Mouse (Mus musculus): ENCODE measurements around the gene Mb. TPM values are rescaled to one million over a fixed set of nuclear protein-coding genes. Genes with fewer than 3 reads are reported as not detected.

Gene Mb
- polyA plus RNA-seq, 1 experiment from 2014 or later = 0.35 TPM

GRCm38 (mm10) chr15:77020136-77020535 is 30.3 kb downstream of the Mb start:
- no peak for DNase-seq (ENCODE audit: low spot score)
- no peak overlapping the region for H3K27ac ChIP-seq (ENCODE audit: low read depth)
- 87% methylated on average over 4 of the region's 4 CpGs for whole genome bisulfite sequencing
- 0 out of 2 replicates have a peak, but pooled peaks cover 2% of the 10 kb centered on the region for H3K4me1 ChIP-seq (replicated peaks; ENCODE audit: control insufficient read depth, insufficient read depth, low read length)
- H3K9me3 ChIP-seq (ENCODE audit: control insufficient read depth, low read length) = no peaks in the 10 kb centered on the region
- no peak for ATAC-seq (replicated peaks; ENCODE audit: low FRiP score, low TSS enrichment, low read depth)
- H3K9ac ChIP-seq (ENCODE audit: low read length) = no peak overlapping the region
- no peak overlapping the region for H3K4me3 ChIP-seq (ENCODE audit: low read depth, low read length)
- H3K4me2 ChIP-seq (ENCODE audit: low read length) = no peak overlapping the region
- no peaks in the 10 kb centered on the region for H3K27me3 ChIP-seq (replicated peaks; ENCODE audit: control insufficient read depth, insufficient read depth, low read length)
- no peaks in the 10 kb centered on the region for H3K36me3 ChIP-seq (ENCODE audit: control insufficient read depth, insufficient read depth, low read length)

- Histone ChIP-seq H3K36me3 (ENCODE audit: control insufficient read depth, insufficient read depth, low read length) (no peaks in the 10 kb centered on the region), H3K27ac (ENCODE audit: low read depth) (no peak overlapping the region), H3K27me3 (replicated peaks; ENCODE audit: control insufficient read depth, insufficient read depth, low read length) (no peaks in the 10 kb centered on the region), H3K4me1 (replicated peaks; ENCODE audit: control insufficient read depth, insufficient read depth, low read length) (peaks cover 8% of the 10 kb centered on the region), H3K4me2 (ENCODE audit: low read length) (no peak overlapping the region), H3K9me3 (ENCODE audit: control insufficient read depth, low read length) (no peaks in the 10 kb centered on the region), H3K9ac (ENCODE audit: low read length) (no peak overlapping the region), H3K4me3 (ENCODE audit: low read depth, low read length) (no peak overlapping the region)
- WGBS = 81% methylated on average over 7 of the region's 7 CpGs
- ATAC-seq (replicated peaks; ENCODE audit: low FRiP score, low TSS enrichment, low read depth) (no peak), DNase-seq (ENCODE audit: low spot score) (no peak)
Observed at GRCm38 (mm10) chr15:77019533-77019932, 30.9 kb downstream of the Mb start.

- H3K9me3 ChIP-seq (ENCODE audit: control insufficient read depth, low read length) = no peaks in the 10 kb centered on the region
- no peak overlapping the region for H3K9ac ChIP-seq (ENCODE audit: low read length)
- no peak overlapping the region for H3K4me2 ChIP-seq (ENCODE audit: low read length)
- H3K27me3 ChIP-seq (replicated peaks; ENCODE audit: control insufficient read depth, insufficient read depth, low read length) = no peaks in the 10 kb centered on the region
- H3K36me3 ChIP-seq (ENCODE audit: control insufficient read depth, insufficient read depth, low read length) = no peaks in the 10 kb centered on the region
- DNase-seq (ENCODE audit: low spot score) = no peak
- no peak overlapping the region for H3K27ac ChIP-seq (ENCODE audit: low read depth)
- WGBS = 60% methylated on average over 6 of the region's 6 CpGs
- H3K4me3 ChIP-seq (ENCODE audit: low read depth, low read length) = no peak overlapping the region
- peaks cover 15% of the 10 kb centered on the region for H3K4me1 ChIP-seq (replicated peaks; ENCODE audit: control insufficient read depth, insufficient read depth, low read length)
- ATAC-seq (replicated peaks; ENCODE audit: low FRiP score, low TSS enrichment, low read depth) = no peak
Observed at GRCm38 (mm10) chr15:77018740-77019340, 31.6 kb downstream of the Mb start.

GRCm38 (mm10) chr15:77017897-77018296 is 32.6 kb downstream of the Mb start:
- no peak for DNase-seq (ENCODE audit: low spot score)

GRCm38 (mm10) chr15:77016509-77016908 is 34.0 kb downstream of the Mb start:
- Histone ChIP-seq H3K4me2 (ENCODE audit: low read length) (no peak overlapping the region), H3K4me1 (replicated peaks; ENCODE audit: control insufficient read depth, insufficient read depth, low read length) (peaks cover 23% of the 10 kb centered on the region), H3K27me3 (replicated peaks; ENCODE audit: control insufficient read depth, insufficient read depth, low read length) (no peaks in the 10 kb centered on the region), H3K9ac (ENCODE audit: low read length) (no peak overlapping the region), H3K9me3 (ENCODE audit: control insufficient read depth, low read length) (no peaks in the 10 kb centered on the region), H3K36me3 (ENCODE audit: control insufficient read depth, insufficient read depth, low read length) (no peaks in the 10 kb centered on the region), H3K4me3 (ENCODE audit: low read depth, low read length) (no peak overlapping the region), H3K27ac (ENCODE audit: low read depth) (no peak overlapping the region)
- WGBS = 93% methylated on average over 6 of the region's 6 CpGs
- no peak for ATAC-seq (replicated peaks; ENCODE audit: low FRiP score, low TSS enrichment, low read depth)
- no peak for DNase-seq (ENCODE audit: low spot score)

More at GRCm38 (mm10) chr15:77017897-77018296, 32.6 kb downstream of the Mb start:
- ATAC-seq (replicated peaks; ENCODE audit: low FRiP score, low TSS enrichment, low read depth) = no peak
- no peaks in the 10 kb centered on the region for H3K27me3 ChIP-seq (replicated peaks; ENCODE audit: control insufficient read depth, insufficient read depth, low read length)
- no peaks in the 10 kb centered on the region for H3K36me3 ChIP-seq (ENCODE audit: control insufficient read depth, insufficient read depth, low read length)
- no peaks in the 10 kb centered on the region for H3K9me3 ChIP-seq (ENCODE audit: control insufficient read depth, low read length)
- H3K27ac ChIP-seq (ENCODE audit: low read depth) = no peak overlapping the region
- H3K4me3 ChIP-seq (ENCODE audit: low read depth, low read length) = no peak overlapping the region
- H3K9ac ChIP-seq (ENCODE audit: low read length) = no peak overlapping the region
- H3K4me1 ChIP-seq (replicated peaks; ENCODE audit: control insufficient read depth, insufficient read depth, low read length) = peaks cover 23% of the 10 kb centered on the region
- no peak overlapping the region for H3K4me2 ChIP-seq (ENCODE audit: low read length)

- Histone ChIP-seq H3K4me3 (ENCODE audit: low read depth, low read length) (no peak overlapping the region), H3K27ac (ENCODE audit: low read depth) (peak overlapping the region; percentile 12; the same call in 1 of the 2 replicates), H3K9me3 (ENCODE audit: control insufficient read depth, low read length) (no peaks in the 10 kb centered on the region), H3K9ac (ENCODE audit: low read length) (no peak overlapping the region), H3K4me1 (replicated peaks; ENCODE audit: control insufficient read depth, insufficient read depth, low read length) (peaks cover 21% of the 10 kb centered on the region), H3K36me3 (ENCODE audit: control insufficient read depth, insufficient read depth, low read length) (no peaks in the 10 kb centered on the region), H3K27me3 (replicated peaks; ENCODE audit: control insufficient read depth, insufficient read depth, low read length) (no peaks in the 10 kb centered on the region), H3K4me2 (ENCODE audit: low read length) (no peak overlapping the region)
- ATAC-seq (replicated peaks; ENCODE audit: low FRiP score, low TSS enrichment, low read depth) = no peak
- 73% methylated on average over 4 of the region's 4 CpGs for WGBS
- DNase-seq (ENCODE audit: low spot score) = no peak
Observed at GRCm38 (mm10) chr15:77014985-77015384, 35.5 kb downstream of the Mb start.

- ATAC-seq (replicated peaks; ENCODE audit: low FRiP score, low TSS enrichment, low read depth) = no peak
- Histone ChIP-seq H3K27me3 (replicated peaks; ENCODE audit: control insufficient read depth, insufficient read depth, low read length) (no peaks in the 10 kb centered on the region), H3K9ac (ENCODE audit: low read length) (no peak overlapping the region), H3K4me3 (ENCODE audit: low read depth, low read length) (no peak overlapping the region), H3K27ac (ENCODE audit: low read depth) (peak overlapping the region; percentile 29; the same call in 1 of the 2 replicates), H3K36me3 (ENCODE audit: control insufficient read depth, insufficient read depth, low read length) (no peaks in the 10 kb centered on the region), H3K4me2 (ENCODE audit: low read length) (no peak overlapping the region), H3K4me1 (replicated peaks; ENCODE audit: control insufficient read depth, insufficient read depth, low read length) (peaks cover 21% of the 10 kb centered on the region), H3K9me3 (ENCODE audit: control insufficient read depth, low read length) (no peaks in the 10 kb centered on the region)
- DNase-seq (ENCODE audit: low spot score) = no peak
- 46% methylated on average over 6 of the region's 6 CpGs for WGBS
Observed at GRCm38 (mm10) chr15:77014431-77014830, 36.0 kb downstream of the Mb start.

GRCm38 (mm10) chr15:77013753-77014241 is 36.7 kb downstream of the Mb start:
- Histone ChIP-seq H3K9ac (ENCODE audit: low read length) (no peak overlapping the region), H3K4me3 (ENCODE audit: low read depth, low read length) (no peak overlapping the region), H3K4me1 (replicated peaks; ENCODE audit: control insufficient read depth, insufficient read depth, low read length) (peaks cover 21% of the 10 kb centered on the region), H3K4me2 (ENCODE audit: low read length) (peak overlapping the region; percentile 43), H3K36me3 (ENCODE audit: control insufficient read depth, insufficient read depth, low read length) (no peaks in the 10 kb centered on the region), H3K27me3 (replicated peaks; ENCODE audit: control insufficient read depth, insufficient read depth, low read length) (no peaks in the 10 kb centered on the region), H3K27ac (ENCODE audit: low read depth) (peak overlapping the region; percentile 29), H3K9me3 (ENCODE audit: control insufficient read depth, low read length) (no peaks in the 10 kb centered on the region)
- peak; percentile 65 for DNase-seq (ENCODE audit: low spot score)
- 0 out of 2 replicates have a peak, but pooled peaks have one; percentile 37 for ATAC-seq (replicated peaks; ENCODE audit: low FRiP score, low TSS enrichment, low read depth)
- WGBS = 5% methylated on average over 15 of the region's 15 CpGs

- no peak for ATAC-seq (replicated peaks; ENCODE audit: low FRiP score, low TSS enrichment, low read depth)
- no peak for DNase-seq (ENCODE audit: low spot score)
- WGBS = 92% methylated on average over 6 of the region's 6 CpGs
Observed at GRCm38 (mm10) chr15:77008851-77009250, 41.6 kb downstream of the Mb start.

More at GRCm38 (mm10) chr15:77008851-77009250, 41.6 kb downstream of the Mb start:
- H3K36me3 ChIP-seq (ENCODE audit: control insufficient read depth, insufficient read depth, low read length) = no peaks in the 10 kb centered on the region
- no peaks in the 10 kb centered on the region for H3K9me3 ChIP-seq (ENCODE audit: control insufficient read depth, low read length)
- H3K4me1 ChIP-seq (replicated peaks; ENCODE audit: control insufficient read depth, insufficient read depth, low read length) = peaks cover 9% of the 10 kb centered on the region
- no peaks in the 10 kb centered on the region for H3K27me3 ChIP-seq (replicated peaks; ENCODE audit: control insufficient read depth, insufficient read depth, low read length)
- H3K4me2 ChIP-seq (ENCODE audit: low read length) = no peak overlapping the region
- no peak overlapping the region for H3K4me3 ChIP-seq (ENCODE audit: low read depth, low read length)
- no peak overlapping the region for H3K9ac ChIP-seq (ENCODE audit: low read length)
- no peak overlapping the region for H3K27ac ChIP-seq (ENCODE audit: low read depth)
